Mouse (Mus musculus) retina, postnatal 7 days (tissue): ENCODE data around the gene Gins2.

Experiments
- DNase-seq: peaks from one replicate; pipeline ENCODE4 v3.0.0-alpha.2; 2012; ENCODE audit warnings: low read depth, low spot score

Gene Gins2

DNA sequence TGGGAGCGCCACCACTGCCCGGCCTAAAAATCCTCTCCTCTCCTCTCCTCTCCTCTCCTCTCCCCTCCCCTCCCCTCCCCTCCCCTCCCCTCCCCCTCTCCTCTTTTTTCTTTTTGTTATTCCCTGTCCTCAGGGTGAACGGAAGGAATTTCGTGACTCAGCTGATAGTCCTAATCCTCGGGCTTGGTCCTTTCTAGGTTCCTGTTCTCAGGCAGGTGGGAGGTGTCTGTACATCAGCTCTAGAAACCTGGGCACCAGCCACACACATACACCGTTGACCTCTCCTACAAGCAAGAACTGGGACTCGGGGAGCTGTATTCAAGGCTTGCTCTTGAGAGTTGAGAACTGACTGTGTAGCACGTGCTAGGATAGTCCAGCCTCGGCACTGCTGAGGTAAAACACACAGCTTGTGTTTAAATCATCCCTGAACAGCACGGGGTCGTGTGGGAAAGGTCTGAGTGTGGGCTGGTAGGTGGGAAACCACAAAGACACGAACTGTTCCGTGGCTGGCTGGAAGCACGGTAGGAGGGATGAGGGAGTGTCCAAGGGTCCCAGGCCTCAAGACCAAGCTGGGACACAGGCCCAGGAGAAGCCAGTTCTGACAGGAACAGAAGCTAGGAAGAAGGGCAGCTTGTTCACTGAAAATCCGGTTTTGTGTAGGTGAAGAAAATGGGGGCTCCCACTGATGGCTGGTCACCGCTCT, 58.0 kb downstream of the Gins2 start:
- DNase-seq: no peak

DNA sequence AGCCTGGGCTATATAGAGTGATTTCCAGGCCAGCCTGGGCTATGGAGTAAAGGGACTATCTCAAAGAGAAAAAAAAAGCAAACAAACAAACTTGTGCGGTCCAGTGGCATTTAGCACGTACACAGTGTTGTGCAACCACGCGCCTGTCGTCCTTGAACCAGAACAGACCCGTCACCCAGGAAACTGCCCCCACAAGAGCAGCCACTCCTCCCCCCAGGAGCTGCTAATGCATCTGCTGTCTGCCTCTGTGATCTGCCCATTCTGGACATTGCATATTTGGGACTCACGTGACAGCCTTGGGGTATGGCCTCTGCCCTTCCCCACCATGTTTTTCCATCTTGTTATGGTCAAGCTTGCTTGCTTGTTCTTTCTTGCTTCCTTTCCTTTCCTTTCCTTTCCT, 59.9 kb downstream of the Gins2 start:
- DNase-seq: no peak
